Mouse (Mus musculus) lung, postnatal 0 days (tissue): ENCODE measurements around the gene Rassf1.

Experiments
- CTCF ChIP-seq: IDR thresholded peaks from 2 replicates; pipeline ENCODE4 v1.5.1; 2016; ENCODE audit warnings: antibody characterized with exemption, mild to moderate bottlenecking
- EP300 ChIP-seq: IDR thresholded peaks from 2 replicates; pipeline ENCODE4 v1.6.1; 2016; ENCODE audit warnings: antibody characterized with exemption, mild to moderate bottlenecking, control low read depth

GRCm38 (mm10) chr9:107587833-107588639 is 36.7 kb downstream of the Rassf1 start:
- TF ChIP-seq CTCF: no peak
- TF ChIP-seq EP300: no peak
